ENCODE assay signal across 8 mouse cellular contexts in the genomic region with DNA sequence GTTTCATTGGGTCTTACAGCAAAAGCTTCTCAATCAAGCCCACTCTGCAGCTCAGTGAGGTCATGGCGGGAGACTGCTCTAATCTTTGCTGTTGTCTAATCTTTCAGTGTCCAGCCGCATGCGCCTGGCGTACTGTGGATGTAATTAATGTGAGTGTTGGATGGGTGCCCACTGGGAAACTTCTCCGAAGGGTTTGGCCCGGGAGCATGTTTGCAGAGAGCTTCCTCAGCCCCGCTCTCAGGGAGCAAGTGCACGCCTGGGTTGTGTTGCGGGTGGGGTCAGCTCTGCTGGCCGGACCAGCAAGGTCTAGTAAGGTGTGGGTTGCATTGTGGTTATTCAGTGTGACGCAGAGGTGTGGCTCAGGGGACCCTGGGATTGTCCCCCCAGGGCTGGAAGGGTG. TPM values are rescaled to one million over a fixed set of nuclear protein-coding genes. Genes with fewer than 3 reads are reported as not detected.
DNase-seq lines count a peak whose midpoint lies in the region; ATAC-seq and TF ChIP-seq lines count a peak whose summit lies in the region.

No protein-coding gene starts in this region.

- H3K4me1 ChIP-seq in limb, embryonic 13.5 days: peaks cover 46% of the 10 kb centered on the region
- H3K4me1 ChIP-seq in limb, embryonic 10.5 days: peaks cover 36% of the 10 kb centered on the region
- H3K4me1 ChIP-seq in embryonic facial prominence, embryonic 15.5 days: peaks cover 49% of the 10 kb centered on the region
- peaks cover 64% of the 10 kb centered on the region for H3K4me1 ChIP-seq in intestine, embryonic 16.5 days (ENCODE audit: control insufficient read depth, insufficient read depth, low read length)
- peaks cover 24% of the 10 kb centered on the region; the same call in 1 of the 2 replicates for H3K4me1 ChIP-seq in lung, postnatal 0 days (ENCODE audit: insufficient read depth, low read depth, low read length)

- H3K27ac ChIP-seq in limb, embryonic 13.5 days: no peak overlapping the region; the same call in 1 of the 2 replicates
- no peak overlapping the region for H3K27ac ChIP-seq in limb, embryonic 10.5 days
- H3K27ac ChIP-seq in embryonic facial prominence, embryonic 15.5 days (replicated peaks): 0 out of 2 replicates have a peak overlapping the region, but pooled peaks have one; percentile 18
- peak overlapping the region; percentile 54 for H3K27ac ChIP-seq in intestine, embryonic 16.5 days (ENCODE audit: low read length)
- peak overlapping the region; percentile 63 for H3K27ac ChIP-seq in lung, postnatal 0 days (ENCODE audit: low read length)

- H3K9ac ChIP-seq in limb, embryonic 13.5 days: no peak overlapping the region
- H3K9ac ChIP-seq in embryonic facial prominence, embryonic 15.5 days: no peak overlapping the region
- 0 out of 2 replicates have a peak overlapping the region, but pooled peaks have one; percentile 24 for H3K9ac ChIP-seq in intestine, embryonic 16.5 days (ENCODE audit: low read depth, low read length)
- H3K9ac ChIP-seq in lung, postnatal 0 days (replicated peaks; ENCODE audit: low read depth): no peak overlapping the region

- no peaks in the 10 kb centered on the region for H3K27me3 ChIP-seq in limb, embryonic 13.5 days
- no peaks in the 10 kb centered on the region for H3K27me3 ChIP-seq in limb, embryonic 10.5 days (ENCODE audit: low read depth, poor library complexity, severe bottlenecking)
- H3K27me3 ChIP-seq in embryonic facial prominence, embryonic 15.5 days: no peaks in the 10 kb centered on the region
- H3K27me3 ChIP-seq in intestine, embryonic 16.5 days (replicated peaks; ENCODE audit: control insufficient read depth, insufficient read depth, low read length): no peaks in the 10 kb centered on the region
- no peaks in the 10 kb centered on the region for H3K27me3 ChIP-seq in lung, postnatal 0 days (replicated peaks; ENCODE audit: insufficient read depth, low read length)

- 57% methylated on average over 11 of the region's 11 CpGs for WGBS in limb, embryonic 13.5 days
- 91% methylated on average over 11 of the region's 11 CpGs for WGBS in limb, embryonic 10.5 days
- WGBS in embryonic facial prominence, embryonic 15.5 days: 48% methylated on average over 11 of the region's 11 CpGs
- WGBS in intestine, embryonic 16.5 days: 12% methylated on average over 11 of the region's 11 CpGs
- WGBS in lung, postnatal 0 days: 7% methylated on average over 11 of the region's 11 CpGs

- no peak overlapping the region for H3K4me2 ChIP-seq in limb, embryonic 13.5 days (replicated peaks)
- no peak overlapping the region for H3K4me2 ChIP-seq in embryonic facial prominence, embryonic 15.5 days (replicated peaks)
- H3K4me2 ChIP-seq in intestine, embryonic 16.5 days (ENCODE audit: low read depth, low read length): no peak overlapping the region
- peak overlapping the region; percentile 20; the same call in 1 of the 2 replicates for H3K4me2 ChIP-seq in lung, postnatal 0 days (replicated peaks; ENCODE audit: low read depth, low read length)

- no peak overlapping the region for H3K4me3 ChIP-seq in limb, embryonic 13.5 days
- H3K4me3 ChIP-seq in limb, embryonic 10.5 days: no peak overlapping the region
- no peak overlapping the region for H3K4me3 ChIP-seq in embryonic facial prominence, embryonic 15.5 days (replicated peaks)
- H3K4me3 ChIP-seq in intestine, embryonic 16.5 days (ENCODE audit: low read length): no peak overlapping the region
- H3K4me3 ChIP-seq in lung, postnatal 0 days (ENCODE audit: low read depth, low read length): no peak overlapping the region

- no peak for DNase-seq in limb, embryonic 10.5 days (ENCODE audit: low spot score)
- peak; percentile 92 for DNase-seq in lung, postnatal 0 days (ENCODE audit: low spot score)
- no peak for DNase-seq in embryo, embryonic 9.5 days (ENCODE audit: extremely low spot score)
- no peak for DNase-seq in thymus, postnatal 25 days

- no peak for TF ChIP-seq EP300 in lung, postnatal 0 days (IDR thresholded peaks at IDR 0.05)

- H3K36me3 ChIP-seq in limb, embryonic 13.5 days: no peaks in the 10 kb centered on the region
- H3K36me3 ChIP-seq in limb, embryonic 10.5 days: peaks cover 13% of the 10 kb centered on the region; the same call in 1 of the 2 replicates
- no peaks in the 10 kb centered on the region; the same call in 1 of the 2 replicates for H3K36me3 ChIP-seq in embryonic facial prominence, embryonic 15.5 days
- H3K36me3 ChIP-seq in intestine, embryonic 16.5 days (ENCODE audit: control insufficient read depth, insufficient read depth, low read length): no peaks in the 10 kb centered on the region
- no peaks in the 10 kb centered on the region for H3K36me3 ChIP-seq in lung, postnatal 0 days (ENCODE audit: insufficient read depth, low read length)

- no peaks in the 10 kb centered on the region for H3K9me3 ChIP-seq in limb, embryonic 13.5 days
- H3K9me3 ChIP-seq in limb, embryonic 10.5 days (replicated peaks): no peaks in the 10 kb centered on the region
- H3K9me3 ChIP-seq in embryonic facial prominence, embryonic 15.5 days (replicated peaks): no peaks in the 10 kb centered on the region
- no peaks in the 10 kb centered on the region for H3K9me3 ChIP-seq in intestine, embryonic 16.5 days (ENCODE audit: control insufficient read depth, low read length)
- no peaks in the 10 kb centered on the region for H3K9me3 ChIP-seq in lung, postnatal 0 days (ENCODE audit: low read length)

- TF ChIP-seq CTCF in lung, postnatal 0 days (IDR thresholded peaks at IDR 0.05): no peak

- peak; percentile 33; the same call in 1 of the 2 replicates for ATAC-seq in limb, embryonic 13.5 days (ENCODE audit: low FRiP score, low read depth)
- peak; percentile 32 for ATAC-seq in embryonic facial prominence, embryonic 15.5 days (ENCODE audit: insufficient number of reproducible peaks, low FRiP score, low TSS enrichment, low read depth)
- ATAC-seq in intestine, embryonic 16.5 days: peak; percentile 22; the same call in 1 of the 2 replicates
- ATAC-seq in lung, postnatal 0 days: peak; percentile 65
- no peak for ATAC-seq in activated CD4-positive, CD25-positive, alpha-beta regulatory T cell, adult 4 months

RNA-seq across cellular contexts. Expression of gene Zfp710, which starts 27.6 kb away (rescaled TPM):
- polyA plus RNA-seq in limb, embryonic 13.5 days (2015; fragmentation: Nextera tagmentation; extraction: Ambion mirVana): 15.0 and 15.9 TPM in 2 replicates
- polyA plus RNA-seq in limb, embryonic 10.5 days (2016; fragmentation: Nextera tagmentation; extraction: Ambion mirVana): 19.4 and 19.7 TPM in 2 replicates
- polyA plus RNA-seq in embryonic facial prominence, embryonic 15.5 days (2015; fragmentation: Nextera tagmentation; extraction: Ambion mirVana): 22.0 and 22.9 TPM in 2 replicates
- 12.2 and 12.4 TPM in 2 replicates for polyA plus RNA-seq in intestine, embryonic 16.5 days (2015; fragmentation: Nextera tagmentation; extraction: Ambion mirVana)
- 11.1 and 12.9 TPM in 2 replicates for polyA plus RNA-seq in lung, postnatal 0 days (2015; fragmentation: Nextera tagmentation; extraction: Ambion mirVana)
- 1 to 10 TPM; 4.2 to 4.6 TPM for polyA plus RNA-seq in activated CD4-positive, CD25-positive, alpha-beta regulatory T cell, adult 4 months (2017; shearing (Covaris generic))

Comparison
In these comparisons a context has a peak if more than half of its experiments do, and no peak if none do; other contexts are left out.
1. H3K27ac ChIP-seq: peak in embryonic facial prominence, embryonic 15.5 days (single experiment), intestine, embryonic 16.5 days (single experiment) and lung, postnatal 0 days (single experiment); none in limb, embryonic 13.5 days (single experiment) and limb, embryonic 10.5 days (single experiment).